In genomic region chr3:129200501-129200890, GRCm38 (mm10) we compare ENCODE assay signal across 12 mouse cellular contexts. TPM values are rescaled to one million over a fixed set of nuclear protein-coding genes. Genes with fewer than 3 reads are reported as not detected.
DNase-seq lines count a peak whose midpoint lies in the region; ATAC-seq and TF ChIP-seq lines count a peak whose summit lies in the region.
"Had no signal": no experiment of that assay in that cellular context is flagged by ENCODE, and none has a peak within 500 bp of the region (broad histone marks: within the 10 kb centered on the region; RNA-seq: fewer than 3 reads in every experiment).

No protein-coding gene starts in this region.

- DNase-seq in heart, adult 11 months: no peak
- peak; percentile 60 for DNase-seq in brain, embryonic 14.5 days (ENCODE audit: low read depth)
- DNase-seq in embryonic facial prominence, embryonic 14.5 days (ENCODE audit: low spot score): no peak
- no peak for DNase-seq in left cerebral cortex, postnatal 14 days (ENCODE audit: low spot score in 2 of 2)
- no peak for DNase-seq in left cerebral cortex, adult 9 months (ENCODE audit: low spot score in 2 of 2)
- DNase-seq in thymus, postnatal 25 days: no peak
- DNase-seq: left cerebral cortex, postnatal 4 days had no signal

- no peaks in the 10 kb centered on the region for H3K36me3 ChIP-seq in heart, embryonic 16.5 days (ENCODE audit: control insufficient read depth, insufficient read depth)
- H3K36me3 ChIP-seq in embryonic facial prominence, embryonic 14.5 days (ENCODE audit: control insufficient read depth, insufficient read depth, low read length): no peaks in the 10 kb centered on the region
- no peaks in the 10 kb centered on the region for H3K36me3 ChIP-seq in midbrain, embryonic 12.5 days

- H3K4me2 ChIP-seq in heart, embryonic 16.5 days (ENCODE audit: low read depth, low read length): no peak overlapping the region
- H3K4me2 ChIP-seq in embryonic facial prominence, embryonic 14.5 days (ENCODE audit: low read depth, low read length): peak overlapping the region; percentile 65
- H3K4me2 ChIP-seq in midbrain, embryonic 12.5 days (replicated peaks): peak overlapping the region; percentile 76; the same call in 1 of the 2 replicates

- H3K27me3 ChIP-seq in heart, embryonic 16.5 days (ENCODE audit: control insufficient read depth, insufficient read depth, low read length): peaks cover 76% of the 10 kb centered on the region
- H3K27me3 ChIP-seq in embryonic facial prominence, embryonic 14.5 days (replicated peaks; ENCODE audit: control insufficient read depth, insufficient read depth, low read length): peaks cover 94% of the 10 kb centered on the region
- peaks cover 93% of the 10 kb centered on the region for H3K27me3 ChIP-seq in midbrain, embryonic 12.5 days

- no peak for ATAC-seq in heart, embryonic 16.5 days (replicated peaks; ENCODE audit: extremely low read depth, insufficient read depth, low FRiP score)
- no peak for ATAC-seq in embryonic facial prominence, embryonic 14.5 days (ENCODE audit: low read depth)
- ATAC-seq in midbrain, embryonic 12.5 days (ENCODE audit: low FRiP score, low read depth): no peak

- TF ChIP-seq CTCF in brain, embryonic 14.5 days (IDR thresholded peaks at IDR 0.05; ENCODE audit: borderline replicate concordance, extremely low read depth, insufficient read depth, insufficient read length): no peak

- H3K4me1 ChIP-seq in heart, embryonic 16.5 days (ENCODE audit: control insufficient read depth, insufficient read depth, low read length): peaks cover 2% of the 10 kb centered on the region; the same call in 1 of the 2 replicates
- peaks cover 6% of the 10 kb centered on the region; the same call in 1 of the 2 replicates for H3K4me1 ChIP-seq in embryonic facial prominence, embryonic 14.5 days (ENCODE audit: control insufficient read depth, insufficient read depth, low read length)
- H3K4me1 ChIP-seq in midbrain, embryonic 12.5 days: peaks cover 36% of the 10 kb centered on the region

- peak overlapping the region; percentile 45 for H3K4me3 ChIP-seq in heart, embryonic 16.5 days (ENCODE audit: low read length)
- peak overlapping the region; percentile 46 for H3K4me3 ChIP-seq in embryonic facial prominence, embryonic 14.5 days (ENCODE audit: low read depth, low read length)
- H3K4me3 ChIP-seq in midbrain, embryonic 12.5 days: peak overlapping the region; percentile 41
- H3K4me3 ChIP-seq: layer of hippocampus, adult 2 months had no signal

- intact Hi-C loops in left cerebral cortex, postnatal 14 days (cut with DNase I): loop anchor here (5.0 kb wide), 1 partner anchor 1198 kb away; no protein-coding TSS in a partner anchor

- TF ChIP-seq POLR2A in brain, embryonic 14.5 days (IDR thresholded peaks at IDR 0.05; ENCODE audit: borderline replicate concordance, extremely low read depth, insufficient read depth, insufficient read length, poor library complexity, severe bottlenecking): no peak

- no peak overlapping the region for H3K27ac ChIP-seq in heart, embryonic 16.5 days (ENCODE audit: low read length)
- peak overlapping the region; percentile 69; the same call in 1 of the 2 replicates for H3K27ac ChIP-seq in embryonic facial prominence, embryonic 14.5 days (replicated peaks; ENCODE audit: low read depth, low read length)
- no peak overlapping the region for H3K27ac ChIP-seq in midbrain, embryonic 12.5 days (replicated peaks)
- H3K27ac ChIP-seq: layer of hippocampus, adult 2 months; macrophage had no signal

- 6% methylated on average over 9 of the region's 9 CpGs for WGBS in heart, embryonic 16.5 days
- 1% methylated on average over 9 of the region's 9 CpGs for WGBS in embryonic facial prominence, embryonic 14.5 days
- WGBS in midbrain, embryonic 12.5 days: under 1% methylated on average over 9 of the region's 9 CpGs

- no peaks in the 10 kb centered on the region for H3K9me3 ChIP-seq in heart, embryonic 16.5 days (replicated peaks; ENCODE audit: control insufficient read depth, low read length)
- H3K9me3 ChIP-seq in embryonic facial prominence, embryonic 14.5 days (ENCODE audit: control insufficient read depth, low read length): no peaks in the 10 kb centered on the region
- H3K9me3 ChIP-seq in midbrain, embryonic 12.5 days: no peaks in the 10 kb centered on the region

- H3K9ac ChIP-seq in heart, embryonic 16.5 days (ENCODE audit: low read length): no peak overlapping the region
- peak overlapping the region; percentile 68 for H3K9ac ChIP-seq in embryonic facial prominence, embryonic 14.5 days (ENCODE audit: low read depth, low read length)
- H3K9ac ChIP-seq in midbrain, embryonic 12.5 days (replicated peaks): no peak overlapping the region

RNA-seq across cellular contexts. Expression of gene Pitx2, which starts 0.8 kb away (rescaled TPM):
- polyA plus RNA-seq in heart, embryonic 16.5 days (2015; fragmentation: Nextera tagmentation; extraction: Ambion mirVana): 16.3 and 26.9 TPM in 2 replicates
- 17.2 and 18.6 TPM in 2 replicates for polyA plus RNA-seq in brain, embryonic 14.5 days (2012; rRNA removed)
- polyA plus RNA-seq in embryonic facial prominence, embryonic 14.5 days (2014; fragmentation: Nextera tagmentation; extraction: Ambion mirVana): 37.7 and 38.6 TPM in 2 replicates
- polyA plus RNA-seq in midbrain, embryonic 12.5 days (2016; fragmentation: Nextera tagmentation; extraction: Ambion mirVana): 65.6 and 78.1 TPM in 2 replicates
- total RNA-seq in left cerebral cortex, postnatal 14 days (2021): not detected
- total RNA-seq: layer of hippocampus, adult 2 months; left cerebral cortex, postnatal 4 days; neutrophil, adult 5-6 weeks had no signal
- polyA plus RNA-seq: macrophage had no signal
